Mouse (Mus musculus) spleen, postnatal 10 days (tissue): ENCODE data around the gene Xkr8.
"Not testable (repeated sequence)": the region's sequence is repeated elsewhere in the genome, so short reads cannot be mapped to it uniquely, and the experiment has no call there.

Source experiments
- DNase-seq, 2 experiments: peaks; one replicate each; pipeline ENCODE4 v3.0.0; 2021 to 2022; ENCODE audit warnings: low spot score in 2 of 2

Xkr8 gene

GRCm38 (mm10) chr4:132732148-132732684 is at the start of gene Xkr8:
Gene Xkr8 (minus strand): TSS chr4:132732546.
- DNase-seq = peak; percentile 79 to 95

GRCm38 (mm10) chr4:132780288-132780687 is 47.9 kb upstream of the Xkr8 start:
- DNase-seq = no peak

- no peak for DNase-seq
Observed at GRCm38 (mm10) chr4:132778562-132779201, 46.3 kb upstream of the Xkr8 start.

- DNase-seq = peak; percentile 68 to 86
Observed at GRCm38 (mm10) chr4:132776764-132777163, 44.4 kb upstream of the Xkr8 start.

- DNase-seq = no peak
Observed at GRCm38 (mm10) chr4:132774905-132775304, 42.6 kb upstream of the Xkr8 start.

- DNase-seq = no peak
Observed at GRCm38 (mm10) chr4:132771776-132772175, 39.4 kb upstream of the Xkr8 start.

- peak; percentile 97 to 99 for DNase-seq
Observed at GRCm38 (mm10) chr4:132767914-132768876, 35.8 kb upstream of the Xkr8 start, which contains the start of gene Rpa2. Gene Rpa2 (plus strand): TSS chr4:132768332.

- not testable (repeated sequence) for DNase-seq
Observed at GRCm38 (mm10) chr4:132763125-132763524, 30.8 kb upstream of the Xkr8 start.

- no peak for DNase-seq
Observed at GRCm38 (mm10) chr4:132762602-132763001, 30.3 kb upstream of the Xkr8 start.

GRCm38 (mm10) chr4:132760296-132760695 is 27.9 kb upstream of the Xkr8 start:
- no peak for DNase-seq

GRCm38 (mm10) chr4:132757633-132758351 is 25.4 kb upstream of the Xkr8 start:
- no peak for DNase-seq

- peak in 1 of 2 experiments; percentile 32 for DNase-seq
Observed at GRCm38 (mm10) chr4:132756974-132757373, 24.6 kb upstream of the Xkr8 start, which contains the start of gene Smpdl3b. Gene Smpdl3b (minus strand): TSS chr4:132757252.

GRCm38 (mm10) chr4:132752992-132753391 is 20.6 kb upstream of the Xkr8 start:
- no peak for DNase-seq

- DNase-seq = no peak
Observed at GRCm38 (mm10) chr4:132749258-132749982, 17.1 kb upstream of the Xkr8 start.

- no peak for DNase-seq
Observed at GRCm38 (mm10) chr4:132748778-132749177, 16.4 kb upstream of the Xkr8 start.

- DNase-seq = peak; percentile 26 to 43
Observed at GRCm38 (mm10) chr4:132747664-132748259, 15.4 kb upstream of the Xkr8 start.

- DNase-seq = no peak
Observed at GRCm38 (mm10) chr4:132746911-132747517, 14.7 kb upstream of the Xkr8 start.

- DNase-seq = no peak
Observed at GRCm38 (mm10) chr4:132743992-132744911, 11.9 kb upstream of the Xkr8 start.

GRCm38 (mm10) chr4:132741491-132741890 is 9.1 kb upstream of the Xkr8 start:
- no peak for DNase-seq
